Mouse (Mus musculus): ENCODE results near the gene Prdm9.
"Not testable (repeated sequence)": the region's sequence is repeated elsewhere in the genome, so short reads cannot be mapped to it uniquely, and the experiment has no call there.

Prdm9 gene

DNA sequence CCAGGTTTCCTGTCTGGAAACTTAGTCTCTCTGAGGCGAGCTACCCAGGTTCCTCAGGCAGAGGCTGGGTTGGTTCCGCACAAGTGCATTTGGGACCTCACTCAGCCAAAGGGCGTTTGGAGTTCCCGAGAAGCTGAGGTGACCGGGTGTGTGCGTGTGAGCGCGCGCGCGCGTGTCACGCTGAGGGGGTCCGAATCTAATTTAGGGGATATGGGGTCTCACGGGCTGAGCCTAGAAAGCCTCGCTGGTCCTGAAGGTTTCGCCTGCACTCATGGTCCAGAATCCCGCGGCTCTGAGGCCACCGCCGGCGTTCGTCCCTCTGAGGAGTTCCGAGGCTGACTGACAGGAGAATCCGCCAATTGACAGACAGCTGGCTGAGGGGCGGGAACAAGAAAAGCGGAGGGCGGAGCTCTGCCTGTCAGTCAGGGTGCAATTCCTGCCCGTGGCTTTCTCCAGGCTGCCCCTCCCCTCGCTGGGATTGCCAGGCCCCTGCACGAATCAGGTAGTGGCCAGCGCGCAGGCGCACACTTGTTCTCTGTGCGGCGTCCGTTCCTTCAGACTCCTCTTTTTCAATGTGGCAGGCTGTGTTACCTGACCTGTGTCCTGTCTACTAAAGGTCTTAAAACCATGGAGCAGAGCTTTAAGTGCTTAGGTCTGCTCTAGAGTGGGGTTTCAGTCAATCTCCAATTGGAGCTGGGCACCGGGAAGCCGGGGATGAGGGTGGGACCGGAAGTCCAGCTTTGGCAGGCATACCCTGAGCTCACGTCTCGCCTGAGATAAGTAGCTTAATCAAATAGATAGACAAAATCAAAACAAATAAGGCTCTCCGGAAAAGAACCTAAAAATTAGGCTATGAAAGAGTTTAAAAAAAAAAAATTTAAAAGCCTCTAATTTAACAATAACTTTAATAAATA lies at the start of gene Prdm9:
Gene Prdm9, minus strand, starts transcription at position 341 of the 914 bp plus-strand sequence.
- DNase-seq (ENCODE audit: low read depth): peak; percentile 99

DNA sequence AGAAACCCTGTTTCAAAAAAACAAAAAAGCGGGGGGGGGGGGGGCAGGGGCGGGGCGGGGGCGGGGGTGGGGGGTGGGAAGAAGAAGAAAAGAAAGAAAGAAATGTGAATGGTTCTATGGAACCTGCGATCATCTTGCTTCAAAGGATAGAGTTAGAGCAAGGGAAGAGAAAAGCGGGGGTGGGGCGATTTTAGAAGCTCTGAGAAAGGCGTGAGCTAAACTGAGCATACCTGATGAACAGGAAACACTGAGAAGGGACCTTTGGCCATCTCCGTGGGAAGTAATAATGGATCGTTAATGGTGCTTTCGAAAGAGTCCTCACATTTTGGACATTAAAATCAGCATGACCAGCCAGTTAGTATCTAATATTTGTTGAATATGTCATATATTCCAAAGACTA lies 35.3 kb upstream of the Prdm9 start:
- DNase-seq (ENCODE audit: low read depth): no peak

DNA sequence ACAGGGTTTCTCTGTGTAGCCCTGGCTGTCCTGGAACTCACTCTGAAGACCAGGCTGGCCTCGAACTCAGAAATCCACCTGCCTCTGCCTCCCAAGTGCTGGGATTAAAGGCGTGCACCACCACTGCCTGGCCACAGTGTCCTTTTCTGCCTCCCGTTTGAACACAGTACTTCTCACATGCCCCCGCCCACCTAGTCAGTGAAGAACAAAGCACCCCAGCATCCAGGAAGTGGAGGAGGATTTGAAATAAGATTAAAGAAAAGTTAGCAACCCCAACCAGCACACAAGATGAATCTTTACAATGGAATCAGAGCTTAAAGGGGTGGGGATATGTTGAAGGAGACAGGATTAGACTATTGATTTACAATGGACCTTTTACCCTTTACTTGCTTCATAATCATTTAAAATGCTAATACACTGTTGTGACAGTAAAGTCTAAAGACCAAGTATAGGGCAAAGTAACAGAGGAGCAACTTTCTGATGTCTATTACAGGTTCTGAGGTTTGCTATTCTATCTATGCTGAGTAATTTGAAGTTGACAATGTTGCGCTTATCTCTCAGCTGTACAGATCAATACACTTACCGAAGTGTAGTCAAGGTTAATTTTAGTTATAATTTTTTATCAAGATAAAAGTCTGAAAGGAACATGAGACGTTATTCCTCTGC lies 27.2 kb upstream of the Prdm9 start:
- DNase-seq (ENCODE audit: low read depth): no peak

DNA sequence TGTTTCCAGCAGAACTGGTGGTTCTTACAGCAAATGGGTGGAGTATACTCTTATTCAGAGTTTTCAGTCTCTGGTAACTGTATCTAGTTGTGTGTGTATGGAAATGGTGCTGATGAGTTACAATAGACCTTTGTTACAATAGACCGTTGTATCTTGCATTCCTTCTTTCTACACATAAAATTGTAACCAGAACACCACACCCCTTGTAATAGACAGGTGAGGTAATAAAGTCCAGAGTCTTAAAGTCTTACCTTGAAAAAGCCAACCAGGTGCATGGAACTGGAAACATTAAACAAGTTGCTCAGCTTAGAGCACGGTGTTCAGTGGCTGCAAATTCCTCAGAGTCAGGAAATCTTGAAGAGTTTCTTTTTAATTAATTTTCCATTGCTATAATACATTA lies 24.0 kb upstream of the Prdm9 start:
- no peak for DNase-seq (ENCODE audit: low read depth)

DNA sequence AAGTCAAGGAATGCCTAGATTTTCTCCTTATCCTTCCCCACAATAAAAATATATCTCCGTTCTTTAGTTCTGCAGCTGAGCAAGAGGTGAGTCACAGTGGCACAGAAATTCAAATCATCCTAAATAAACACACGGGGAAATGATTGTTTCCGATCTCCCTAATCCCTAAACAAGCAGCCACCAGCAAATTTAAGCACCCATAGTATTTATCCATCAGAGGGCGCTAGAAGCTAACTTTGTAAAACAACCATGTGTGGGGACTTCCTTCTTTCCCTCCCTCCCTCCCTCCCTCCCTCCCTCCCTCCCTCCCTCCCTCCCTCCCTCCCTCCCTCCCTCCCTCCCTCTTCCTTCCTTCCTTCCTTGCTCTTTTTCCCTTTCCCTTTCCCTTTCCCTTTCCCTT lies 21.5 kb upstream of the Prdm9 start:
- peak; percentile 67 for DNase-seq (ENCODE audit: low read depth)

DNA sequence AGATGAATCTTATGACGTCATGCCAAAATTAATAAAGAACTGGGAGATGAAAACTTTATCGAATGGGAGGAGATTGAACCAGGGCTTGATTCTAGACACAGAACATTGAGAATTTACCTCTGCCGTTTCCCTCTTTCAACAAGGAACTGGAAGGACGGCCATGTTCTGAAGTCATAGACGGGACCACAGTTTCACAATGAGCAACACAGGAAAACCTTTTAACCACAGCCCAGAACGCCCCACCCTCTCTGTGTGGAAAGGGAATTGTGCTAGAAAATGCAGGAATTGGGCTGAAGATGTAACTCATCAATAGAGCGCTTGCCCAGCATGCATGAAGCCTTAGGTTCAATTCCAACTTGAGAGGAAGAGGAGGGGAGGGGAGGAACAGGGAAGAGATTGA lies 18.9 kb upstream of the Prdm9 start:
- no peak for DNase-seq (ENCODE audit: low read depth)

DNA sequence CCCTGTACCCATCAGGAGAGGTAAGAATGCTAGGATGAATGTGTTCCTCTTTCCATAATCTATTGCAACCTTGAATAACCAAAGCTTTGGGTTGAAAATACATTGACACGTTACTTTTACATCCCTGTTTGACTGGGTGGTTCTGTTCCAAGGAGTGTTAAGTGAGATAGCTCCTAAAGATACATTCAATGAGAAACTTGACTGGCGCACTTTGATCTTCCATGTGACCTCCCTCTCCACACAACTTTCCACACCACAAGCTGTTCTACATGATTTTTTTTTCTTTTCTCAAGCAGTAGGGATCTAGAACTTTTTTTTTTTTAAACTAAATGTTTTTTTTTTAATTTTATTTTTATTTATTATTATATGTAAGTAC lies 15.9 kb upstream of the Prdm9 start:
- no peak for DNase-seq (ENCODE audit: low read depth)

DNA sequence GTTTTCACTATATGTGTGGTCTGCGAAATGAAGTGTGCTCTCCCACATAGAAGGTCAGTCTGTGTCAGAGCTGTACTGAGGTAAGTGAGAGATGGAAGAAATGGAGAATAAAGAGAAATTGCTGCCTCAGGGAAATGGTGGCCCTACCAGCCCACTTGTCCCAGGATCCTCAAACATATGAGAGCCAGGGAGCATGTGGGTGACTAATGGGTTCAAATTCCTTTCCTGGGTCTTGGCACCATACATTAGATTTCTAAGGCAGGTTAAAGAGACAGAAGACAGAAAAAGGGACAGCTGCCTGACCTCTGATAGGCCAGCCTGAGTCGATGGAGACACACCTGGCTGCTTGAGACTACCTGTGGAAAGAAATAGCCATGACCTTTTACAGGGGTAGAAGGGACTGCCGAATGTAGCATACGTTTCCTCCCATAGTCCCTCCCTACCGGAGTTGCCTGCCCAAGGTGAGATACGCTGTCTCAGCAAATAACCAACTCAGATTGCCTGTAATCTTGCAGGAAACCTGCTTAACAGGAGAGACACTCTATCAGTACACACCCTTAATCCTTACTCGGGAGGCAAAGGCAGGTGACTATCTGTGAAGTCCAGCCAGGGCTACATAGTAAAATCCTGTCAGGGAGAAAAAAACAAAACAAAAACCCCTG lies 15.4 kb upstream of the Prdm9 start:
- DNase-seq (ENCODE audit: low read depth): no peak

DNA sequence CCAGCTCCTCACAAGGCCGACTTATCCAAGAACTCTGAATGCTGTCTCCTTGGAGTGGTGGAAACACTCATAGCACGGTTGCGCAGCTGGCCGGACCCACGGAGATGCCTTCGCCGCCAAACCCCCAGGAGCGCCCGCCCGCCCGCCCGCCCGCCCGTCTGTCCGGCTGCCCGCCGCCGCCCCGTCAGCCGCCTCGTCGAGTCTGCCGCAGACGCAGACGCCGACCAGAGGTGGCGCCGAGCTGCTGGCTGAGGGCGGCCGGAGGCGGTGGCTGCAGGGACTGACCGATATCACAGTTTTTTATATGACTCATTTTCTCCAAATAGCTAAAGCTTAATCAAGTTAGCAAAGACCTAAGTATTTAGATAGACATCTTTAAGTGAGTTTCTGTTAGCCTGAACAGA lies 13.1 kb upstream of the Prdm9 start:
- DNase-seq (ENCODE audit: low read depth): no peak

DNA sequence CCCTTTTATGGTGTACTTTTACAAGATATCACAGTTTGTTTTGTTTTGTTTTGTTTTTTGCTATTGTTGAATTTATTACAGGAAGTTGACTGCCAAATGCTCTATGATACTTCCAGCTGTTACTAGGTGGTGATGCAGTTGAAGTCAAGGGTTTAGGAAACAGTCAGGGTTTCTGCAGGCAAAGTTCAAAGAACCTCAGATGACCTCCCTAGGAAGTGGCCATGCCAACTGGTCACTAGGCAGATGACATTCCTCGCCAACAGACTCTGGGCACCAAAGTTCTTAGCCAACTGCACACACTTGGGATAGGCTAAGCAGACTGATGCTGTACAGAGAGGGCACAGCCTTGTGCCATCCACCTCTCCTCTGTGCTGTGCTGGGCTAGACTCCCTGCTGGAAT lies 10.9 kb upstream of the Prdm9 start:
- DNase-seq (ENCODE audit: low read depth): no peak

DNA sequence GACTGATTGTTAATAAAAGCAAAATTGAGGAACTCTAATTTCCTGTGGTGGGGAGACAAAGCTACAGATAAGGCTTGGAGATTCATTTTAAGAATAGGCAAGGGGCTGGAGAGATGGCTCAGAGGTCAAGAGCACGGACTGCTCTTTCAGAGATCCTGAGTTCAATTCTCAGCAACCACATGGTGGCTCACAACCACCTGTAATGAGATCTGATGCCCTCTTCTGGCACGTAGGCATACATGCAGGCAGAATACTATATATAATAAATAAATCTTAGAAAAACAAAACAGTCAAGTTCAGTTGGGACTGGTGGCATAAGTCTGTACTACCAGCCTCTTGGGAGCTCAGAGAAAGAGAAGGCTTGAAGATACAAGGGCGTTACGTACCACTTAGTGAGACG lies 2.8 kb upstream of the Prdm9 start:
- no peak for DNase-seq (ENCODE audit: low read depth)

DNA sequence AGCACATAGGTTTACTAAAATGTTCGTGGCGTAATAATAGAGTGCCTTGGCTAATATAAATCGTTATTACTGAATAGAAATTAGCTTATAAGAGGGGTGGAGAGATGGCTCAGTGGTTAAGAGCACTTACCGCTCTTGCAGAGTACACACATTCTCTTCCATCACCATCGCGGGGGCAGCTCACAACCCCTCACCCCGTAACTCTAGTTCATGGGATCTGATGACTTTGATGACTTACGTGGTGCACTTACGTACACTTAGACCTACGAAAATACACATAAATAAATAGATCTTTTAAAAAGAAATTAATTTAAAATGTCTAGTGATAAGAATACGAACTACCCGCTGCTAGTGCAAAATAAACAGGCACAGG lies 760 bp upstream of the Prdm9 start:
- peak; percentile 3 for DNase-seq (ENCODE audit: low read depth)

DNA sequence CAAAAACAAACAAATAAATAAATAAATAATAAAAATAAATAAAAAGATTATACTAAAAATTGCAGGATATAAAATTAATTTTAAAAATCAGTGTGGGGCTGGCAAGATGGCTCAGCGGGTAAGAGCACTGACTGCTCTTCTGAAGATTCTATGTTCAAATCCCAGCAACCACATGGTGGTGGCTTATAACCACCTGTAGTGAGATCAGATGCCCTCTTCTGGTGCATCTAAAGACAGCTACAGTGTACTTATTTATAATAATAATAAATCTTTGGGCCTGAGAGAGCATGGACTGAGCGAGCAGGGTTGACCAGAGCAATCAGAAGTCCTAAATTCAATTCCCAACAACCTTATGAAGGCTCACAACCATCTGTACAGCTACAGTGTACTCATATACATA lies 4.2 kb downstream of the Prdm9 start:
- peak; percentile 11 for DNase-seq (ENCODE audit: low read depth)

DNA sequence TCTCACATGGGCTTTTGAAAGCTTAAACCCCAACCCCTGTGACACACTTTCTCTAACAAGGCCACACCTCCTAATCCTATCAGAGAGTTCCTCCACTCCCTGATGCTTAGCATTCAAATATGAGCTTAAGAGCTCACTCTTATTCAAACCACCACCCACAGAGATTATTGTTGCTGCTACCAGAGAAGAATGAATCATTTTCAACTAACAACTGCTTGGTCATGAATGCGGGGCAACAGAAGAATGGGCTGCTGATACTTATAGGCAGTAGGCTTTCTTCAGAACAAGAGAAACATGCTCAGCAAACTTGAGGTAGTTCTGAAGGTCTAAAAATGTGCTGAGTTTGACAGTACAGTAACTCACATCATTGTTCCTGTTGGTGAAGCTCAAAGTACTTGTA lies 14.4 kb downstream of the Prdm9 start:
- no peak for DNase-seq (ENCODE audit: low read depth)

DNA sequence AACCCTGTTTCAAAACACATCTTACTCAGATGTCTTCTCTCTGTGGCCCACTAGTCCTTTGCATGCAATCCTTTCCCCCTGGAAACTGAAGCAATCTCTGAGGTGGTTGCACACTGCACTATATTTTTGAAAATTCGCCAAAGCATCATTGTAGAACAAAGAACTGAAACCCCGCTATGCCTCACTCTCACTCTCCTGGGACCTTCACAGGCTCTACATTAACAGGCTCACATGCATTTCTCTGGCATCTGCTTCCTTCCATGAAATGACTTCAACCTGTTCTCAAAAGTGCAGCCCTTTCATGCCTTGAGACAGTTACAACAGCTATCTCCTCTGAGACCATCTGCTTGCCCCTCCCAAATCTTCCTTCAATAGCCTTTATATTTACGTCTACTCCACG lies 17.7 kb downstream of the Prdm9 start:
- no peak for DNase-seq (ENCODE audit: low read depth)

DNA sequence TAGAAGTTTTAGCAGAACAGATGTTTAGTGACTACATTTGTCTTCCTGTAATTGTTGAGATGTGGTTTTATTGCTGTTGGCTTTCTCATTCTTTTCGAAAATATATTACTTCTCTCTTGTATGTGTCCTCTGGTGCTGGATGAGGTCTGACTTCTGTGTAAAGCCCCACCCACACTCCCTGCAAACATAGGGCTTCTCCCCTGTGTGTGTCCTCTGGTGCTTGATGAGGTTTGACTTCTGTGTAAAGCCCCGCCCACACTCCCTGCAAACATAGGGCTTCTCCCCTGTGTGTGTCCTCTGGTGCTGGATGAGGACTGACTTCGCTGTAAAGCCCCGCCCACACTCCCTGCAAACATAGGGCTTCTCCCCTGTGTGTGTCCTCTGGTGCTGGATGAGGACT lies 20.3 kb downstream of the Prdm9 start:
- DNase-seq (ENCODE audit: low read depth): not testable (repeated sequence)

DNA sequence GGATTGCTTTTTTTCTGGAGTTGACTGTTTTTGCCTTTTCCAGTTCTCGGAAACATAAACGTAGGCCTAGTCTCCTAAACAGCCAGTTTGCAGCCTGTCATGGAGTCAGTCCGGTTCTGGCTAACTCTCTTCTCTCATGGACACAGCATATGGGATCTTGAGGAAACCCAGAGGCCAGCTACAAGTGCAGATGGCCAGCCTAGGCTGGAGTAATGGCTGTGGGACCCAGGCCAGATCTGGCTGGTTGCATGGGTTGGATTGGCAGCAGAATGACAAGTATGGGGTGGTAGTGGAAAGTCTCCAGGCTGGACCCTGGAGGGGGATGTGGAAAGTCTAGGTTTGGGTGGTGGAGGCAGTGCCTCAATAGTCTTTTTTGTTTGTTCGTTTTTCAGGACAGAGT lies 23.8 kb downstream of the Prdm9 start:
- no peak for DNase-seq (ENCODE audit: low read depth)

DNA sequence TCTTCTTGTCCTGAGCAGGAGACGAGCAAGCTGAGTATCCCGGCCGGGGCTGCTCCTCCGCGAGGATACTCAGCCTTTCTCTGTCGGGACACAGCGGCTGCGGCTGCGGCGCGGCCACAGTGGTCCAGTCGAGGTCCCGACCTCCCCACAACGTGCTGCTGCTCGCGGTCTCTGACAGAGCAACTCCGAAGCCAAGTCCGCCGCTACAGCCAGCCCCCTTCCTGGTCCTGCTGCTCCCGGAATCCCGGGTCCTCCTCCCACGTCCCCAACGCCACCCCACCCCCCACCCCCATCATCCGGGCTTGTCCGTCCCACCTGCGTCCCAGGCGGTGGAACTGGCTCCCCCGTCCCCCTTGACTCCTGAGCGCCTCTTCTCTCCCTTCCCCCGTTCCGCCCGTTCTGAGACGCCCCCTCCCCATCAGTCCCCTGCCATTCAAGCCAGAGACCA lies 27.7 kb downstream of the Prdm9 start:
- no peak for DNase-seq (ENCODE audit: low read depth)

DNA sequence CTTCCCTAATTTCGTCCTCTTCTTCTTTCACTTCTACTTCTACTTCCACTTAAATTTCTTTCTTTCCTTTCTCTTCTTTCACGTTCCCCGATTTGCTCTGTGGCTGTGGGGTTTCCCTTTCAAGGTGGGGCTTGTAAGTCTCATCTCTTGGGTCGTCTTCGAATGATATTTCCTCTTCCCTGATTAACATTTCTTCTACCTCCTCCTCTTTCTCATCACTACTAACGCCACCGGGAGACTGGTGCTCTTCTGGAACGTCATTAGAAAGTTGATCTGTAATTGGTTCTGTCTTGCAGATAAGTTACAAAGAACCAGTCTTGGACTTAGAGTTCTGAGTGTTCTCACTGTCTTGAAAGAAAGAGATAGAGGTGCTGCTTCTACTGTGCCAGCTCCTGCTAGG lies 28.2 kb downstream of the Prdm9 start:
- DNase-seq (ENCODE audit: low read depth): no peak

DNA sequence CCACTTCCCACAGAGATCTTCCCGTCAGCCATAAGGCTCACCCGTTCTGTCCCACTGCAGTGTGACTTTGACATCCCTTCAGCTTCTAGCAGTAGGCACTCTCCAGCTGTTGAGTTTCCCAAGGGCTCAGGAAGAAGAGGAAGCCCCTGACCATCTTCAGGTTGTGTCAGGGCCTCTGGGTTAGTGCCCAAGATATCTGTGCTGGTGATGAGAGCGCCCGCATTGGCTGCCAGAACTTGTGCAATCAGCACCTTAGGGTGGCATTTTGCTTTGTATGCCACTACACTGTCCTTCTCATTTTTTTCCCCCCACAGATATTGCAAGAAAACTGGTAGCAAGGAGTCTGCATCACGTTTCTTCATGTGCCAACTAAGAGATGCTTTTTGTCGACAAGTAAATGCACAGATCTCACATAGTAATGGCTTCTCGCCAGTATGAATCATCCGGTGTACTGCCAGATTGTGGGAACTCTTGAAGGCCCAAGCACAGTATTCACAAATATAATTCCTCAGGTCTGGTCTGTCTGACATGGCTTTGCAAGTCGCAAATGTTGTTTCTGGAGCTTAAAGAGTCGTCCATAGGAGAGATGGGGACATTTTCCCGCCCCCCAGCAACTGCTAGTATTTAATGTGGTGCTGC lies 28.9 kb downstream of the Prdm9 start:
- DNase-seq (ENCODE audit: low read depth): peak; percentile 91

DNA sequence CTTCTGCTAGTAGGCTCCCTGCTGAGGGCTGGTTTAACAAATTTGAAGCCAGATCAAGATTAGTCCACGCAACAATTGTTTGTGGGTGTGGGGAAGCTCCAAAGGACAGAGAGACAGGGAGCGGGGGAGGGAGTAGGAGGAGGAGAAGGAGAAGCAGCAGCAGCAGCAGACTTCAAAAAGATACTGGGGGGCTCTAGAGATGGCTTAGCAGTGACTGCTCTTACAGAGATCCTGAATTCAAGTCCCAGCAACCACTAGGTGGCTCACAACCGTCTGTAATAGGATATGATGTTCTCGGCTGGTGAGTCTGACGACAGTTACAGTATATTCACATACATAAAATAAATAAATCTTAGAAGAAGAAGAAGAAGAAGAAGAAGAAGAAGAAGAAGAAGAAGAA lies 34.0 kb downstream of the Prdm9 start:
- DNase-seq (ENCODE audit: low read depth): peak; percentile 68

DNA sequence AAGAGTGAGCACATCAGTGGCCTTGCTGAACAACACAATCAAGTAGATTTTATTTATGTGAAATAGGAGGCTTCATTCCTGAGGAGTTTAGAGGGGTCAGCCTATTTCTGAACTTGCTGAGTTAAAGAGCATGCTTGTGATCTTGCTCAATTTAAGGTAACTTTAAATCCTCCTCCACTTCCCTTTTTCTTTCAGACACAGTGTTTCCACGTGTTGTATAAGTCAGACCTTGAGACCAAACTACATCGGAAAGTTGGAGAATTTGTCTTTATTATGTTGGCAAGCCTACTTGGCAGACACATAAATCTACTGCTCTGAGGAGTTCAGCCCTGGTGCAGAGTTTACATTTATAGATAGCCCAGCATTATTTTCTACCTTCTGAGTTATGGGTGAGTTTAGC lies 35.3 kb downstream of the Prdm9 start:
- DNase-seq (ENCODE audit: low read depth): no peak

DNA sequence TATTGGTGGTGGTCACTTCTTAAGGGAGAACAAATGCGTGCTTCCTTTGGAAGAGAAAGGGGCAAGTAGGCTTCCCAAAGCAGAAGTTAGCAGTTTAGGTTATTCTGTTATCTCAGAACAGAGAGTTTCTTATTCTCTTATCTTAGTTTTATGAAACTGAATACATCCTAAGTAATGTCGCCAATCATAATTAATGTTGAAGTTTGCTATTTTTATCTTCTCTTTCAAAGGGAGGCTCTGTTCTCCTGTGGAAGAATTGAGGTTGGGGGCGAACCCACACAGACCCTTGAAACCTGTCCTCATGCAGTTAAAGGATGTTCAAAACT lies 36.4 kb downstream of the Prdm9 start:
- no peak for DNase-seq (ENCODE audit: low read depth)

All from NIH3T3 (cell line).